Mouse (Mus musculus) kidney, embryonic 15.5 days (tissue): ENCODE measurements around the gene Mcee. TPM values are rescaled to one million over a fixed set of nuclear protein-coding genes. Genes with fewer than 3 reads are reported as not detected.

Experiments
- ATAC-seq: fragments of 200-750 bp; cut with Nextera tagmentation; replicated peaks from 2 replicates; pipeline ENCODE4 v1.8.0; 2017; ENCODE audit warnings: moderate TSS enrichment; ENCODE audit not compliant: low FRiP score
- H3K27ac ChIP-seq: fragments of 300-500 bp; sonication (generic); 2 replicates; pipeline ENCODE4 v1.5.1; 2015; ENCODE audit warnings: mild to moderate bottlenecking, inconsistent platforms
- H3K27me3 ChIP-seq: fragments of 300-500 bp; sonication (generic); 2 replicates; pipeline ENCODE4 v1.6.1; 2015; ENCODE audit warnings: inconsistent platforms
- H3K36me3 ChIP-seq: fragments of 300-500 bp; sonication (generic); 2 replicates; pipeline ENCODE4 v1.6.1; 2015; ENCODE audit warnings: inconsistent platforms
- H3K4me1 ChIP-seq: fragments of 300-500 bp; sonication (generic); 2 replicates; pipeline ENCODE4 v1.6.1; 2015; ENCODE audit warnings: inconsistent platforms
- H3K4me2 ChIP-seq: fragments of 300-500 bp; sonication (generic); 2 replicates; pipeline ENCODE4 v1.6.1; 2015; ENCODE audit warnings: moderate library complexity, mild to moderate bottlenecking, inconsistent platforms
- H3K4me3 ChIP-seq: fragments of 300-500 bp; sonication (generic); replicated peaks from 2 replicates; pipeline ENCODE4 v1.5.1; 2015; ENCODE audit warnings: mild to moderate bottlenecking, inconsistent platforms
- H3K9ac ChIP-seq: fragments of 300-500 bp; sonication (generic); 2 replicates; pipeline ENCODE4 v1.6.1; 2015; ENCODE audit warnings: mild to moderate bottlenecking, inconsistent platforms
- H3K9me3 ChIP-seq: fragments of 300-500 bp; sonication (generic); replicated peaks from 2 replicates; pipeline ENCODE4 v1.6.1; 2016; ENCODE audit warnings: inconsistent platforms
- WGBS: fragments of 180-500 bp; shearing (Covaris S2); methylation state at CpG from one replicate; pipeline ENCODE4 v1.1.7; 2015; ENCODE audit warnings: mixed read lengths; 5-methylcytosine and 5-hydroxymethylcytosine counted together
- polyA plus RNA-seq: library from polyadenylated mRNA; unstranded; fragments of >200 nt; fragmentation: Nextera tagmentation; extraction: Ambion mirVana; gene quantifications from 2 replicates; pipeline ENCODE4 v1.2.1, GENCODE M21; 2015

Gene Mcee
- 94.4 and 97.5 TPM in 2 replicates for polyA plus RNA-seq

GRCm38 (mm10) chr7:64392122-64392818, at the start of gene Mcee, which contains the start of gene Mphosph10:
TSS of gene Mcee (plus strand) at chr7:64392607.
TSS of gene Mphosph10 (minus strand) at chr7:64392268.
- H3K4me1 ChIP-seq: peaks cover 13% of the 10 kb centered on the region
- H3K36me3 ChIP-seq: peaks cover 26% of the 10 kb centered on the region
- H3K4me2 ChIP-seq: peak within 1 kb of the TSS; percentile 80
- no peaks in the 10 kb centered on the region for H3K9me3 ChIP-seq
- peak; percentile 99 for ATAC-seq
- H3K4me3 ChIP-seq: peak within 1 kb of the TSS; percentile 87
- peak within 1 kb of the TSS; percentile 79 for H3K9ac ChIP-seq
- no peaks in the 10 kb centered on the region for H3K27me3 ChIP-seq
- peak within 1 kb of the TSS; percentile 89 for H3K27ac ChIP-seq
- WGBS: under 1% methylated on average over 54 of the region's 54 CpGs

GRCm38 (mm10) chr7:64347813-64348212, 44.6 kb upstream of the Mcee start:
- H3K4me1 ChIP-seq: no peaks in the 10 kb centered on the region
- no peak overlapping the region for H3K27ac ChIP-seq
- ATAC-seq: no peak
- WGBS: 83% methylated on average over 1 of the region's 1 CpGs
- H3K9ac ChIP-seq: no peak overlapping the region
- H3K4me3 ChIP-seq: no peak overlapping the region
- no peaks in the 10 kb centered on the region for H3K9me3 ChIP-seq
- H3K4me2 ChIP-seq: no peak overlapping the region
- peaks cover 54% of the 10 kb centered on the region for H3K36me3 ChIP-seq
- H3K27me3 ChIP-seq: no peaks in the 10 kb centered on the region

GRCm38 (mm10) chr7:64349147-64349861, 43.1 kb upstream of the Mcee start:
- Histone ChIP-seq H3K27me3 (no peaks in the 10 kb centered on the region), H3K4me3 (no peak overlapping the region), H3K27ac (no peak overlapping the region), H3K4me1 (no peaks in the 10 kb centered on the region), H3K4me2 (no peak overlapping the region), H3K9ac (no peak overlapping the region), H3K9me3 (no peaks in the 10 kb centered on the region), H3K36me3 (peaks cover 62% of the 10 kb centered on the region)
- WGBS: 90% methylated on average over 15 of the region's 15 CpGs
- no peak for ATAC-seq

GRCm38 (mm10) chr7:64351087-64351486, 41.3 kb upstream of the Mcee start:
- no peaks in the 10 kb centered on the region for H3K4me1 ChIP-seq
- no peak overlapping the region for H3K9ac ChIP-seq
- H3K27me3 ChIP-seq: no peaks in the 10 kb centered on the region
- ATAC-seq: no peak
- no peaks in the 10 kb centered on the region for H3K9me3 ChIP-seq
- H3K4me3 ChIP-seq: no peak overlapping the region
- H3K4me2 ChIP-seq: no peak overlapping the region
- H3K36me3 ChIP-seq: peaks cover 60% of the 10 kb centered on the region
- 72% methylated on average over 4 of the region's 4 CpGs for WGBS
- H3K27ac ChIP-seq: no peak overlapping the region

GRCm38 (mm10) chr7:64354206-64354605, 38.2 kb upstream of the Mcee start:
- Histone ChIP-seq H3K9ac (no peak overlapping the region), H3K4me3 (no peak overlapping the region), H3K4me1 (no peaks in the 10 kb centered on the region), H3K27ac (no peak overlapping the region), H3K9me3 (no peaks in the 10 kb centered on the region), H3K27me3 (no peaks in the 10 kb centered on the region), H3K4me2 (no peak overlapping the region), H3K36me3 (peaks cover 63% of the 10 kb centered on the region)
- ATAC-seq: no peak
- 79% methylated on average over 14 of the region's 14 CpGs for whole genome bisulfite sequencing

GRCm38 (mm10) chr7:64356661-64357060, 35.7 kb upstream of the Mcee start:
- Histone ChIP-seq H3K4me3 (no peak overlapping the region), H3K9ac (no peak overlapping the region), H3K27me3 (no peaks in the 10 kb centered on the region), H3K4me1 (no peaks in the 10 kb centered on the region), H3K4me2 (no peak overlapping the region), H3K9me3 (no peaks in the 10 kb centered on the region), H3K27ac (no peak overlapping the region), H3K36me3 (peaks cover 79% of the 10 kb centered on the region)
- WGBS: 90% methylated on average over 5 of the region's 5 CpGs
- ATAC-seq: no peak

- no peaks in the 10 kb centered on the region for H3K4me1 ChIP-seq
- no peak for ATAC-seq
- H3K9ac ChIP-seq: no peak overlapping the region
- no peaks in the 10 kb centered on the region for H3K27me3 ChIP-seq
- no peaks in the 10 kb centered on the region for H3K9me3 ChIP-seq
- 88% methylated on average over 9 of the region's 9 CpGs for WGBS
- H3K4me3 ChIP-seq: no peak overlapping the region
- peaks cover 81% of the 10 kb centered on the region for H3K36me3 ChIP-seq
- H3K27ac ChIP-seq: no peak overlapping the region
- H3K4me2 ChIP-seq: no peak overlapping the region
These were observed 35.0 kb upstream of the Mcee start for GRCm38 (mm10) chr7:64357405-64357804.

GRCm38 (mm10) chr7:64358666-64359065, 33.7 kb upstream of the Mcee start:
- Histone ChIP-seq H3K4me3 (no peak overlapping the region), H3K27ac (no peak overlapping the region), H3K4me2 (no peak overlapping the region), H3K36me3 (peaks cover 81% of the 10 kb centered on the region), H3K27me3 (no peaks in the 10 kb centered on the region), H3K9ac (no peak overlapping the region), H3K9me3 (no peaks in the 10 kb centered on the region), H3K4me1 (no peaks in the 10 kb centered on the region)
- ATAC-seq: no peak
- WGBS: 88% methylated on average over 6 of the region's 6 CpGs

- Histone ChIP-seq H3K4me3 (no peak overlapping the region), H3K36me3 (peaks cover 87% of the 10 kb centered on the region), H3K4me2 (no peak overlapping the region), H3K4me1 (no peaks in the 10 kb centered on the region), H3K27me3 (no peaks in the 10 kb centered on the region), H3K9ac (no peak overlapping the region), H3K27ac (no peak overlapping the region), H3K9me3 (no peaks in the 10 kb centered on the region)
- ATAC-seq: no peak
- 90% methylated on average over 20 of the region's 20 CpGs for WGBS
These were observed 32.3 kb upstream of the Mcee start for GRCm38 (mm10) chr7:64359943-64360585.

- Histone ChIP-seq H3K27ac (no peak overlapping the region), H3K27me3 (no peaks in the 10 kb centered on the region), H3K4me2 (no peak overlapping the region), H3K4me3 (no peak overlapping the region), H3K4me1 (no peaks in the 10 kb centered on the region), H3K9ac (no peak overlapping the region), H3K9me3 (no peaks in the 10 kb centered on the region), H3K36me3 (peaks cover 91% of the 10 kb centered on the region)
- 73% methylated on average over 3 of the region's 3 CpGs for WGBS
- no peak for ATAC-seq
These were observed 31.8 kb upstream of the Mcee start for GRCm38 (mm10) chr7:64360586-64360945.

- H3K9ac ChIP-seq: no peak overlapping the region
- no peak overlapping the region for H3K4me2 ChIP-seq
- H3K27ac ChIP-seq: no peak overlapping the region
- H3K4me3 ChIP-seq: no peak overlapping the region
- H3K9me3 ChIP-seq: no peaks in the 10 kb centered on the region
- H3K27me3 ChIP-seq: no peaks in the 10 kb centered on the region
- H3K4me1 ChIP-seq: no peaks in the 10 kb centered on the region
- H3K36me3 ChIP-seq: peaks cover 92% of the 10 kb centered on the region
- no peak for ATAC-seq
- WGBS: 89% methylated on average over 5 of the region's 5 CpGs
These were observed 26.5 kb upstream of the Mcee start for GRCm38 (mm10) chr7:64365863-64366262.

GRCm38 (mm10) chr7:64369841-64370240, 22.6 kb upstream of the Mcee start:
- peaks cover 5% of the 10 kb centered on the region for H3K4me1 ChIP-seq
- WGBS: 91% methylated on average over 6 of the region's 6 CpGs
- no peak overlapping the region for H3K4me3 ChIP-seq
- no peak overlapping the region for H3K27ac ChIP-seq
- no peak overlapping the region for H3K9ac ChIP-seq
- no peaks in the 10 kb centered on the region for H3K27me3 ChIP-seq
- peaks cover 59% of the 10 kb centered on the region for H3K36me3 ChIP-seq
- no peak overlapping the region for H3K4me2 ChIP-seq
- H3K9me3 ChIP-seq: no peaks in the 10 kb centered on the region
- no peak for ATAC-seq
